Mouse (Mus musculus) embryonic fibroblast, embryonic 13.5 days (primary cell): ENCODE measurements at regions not wholly inside any gene's neighbourhood (a gene's known extent, or its start where the extent isn't known, plus 50 kb on each side); places are given as distances from the start of the nearest gene placed in this dataset.
"Not testable (repeated sequence)": the region's sequence is repeated elsewhere in the genome, so short reads cannot be mapped to it uniquely, and the experiment has no call there.

Experiments used
- CTCF ChIP-seq: IDR thresholded peaks from 2 replicates; pipeline ENCODE4 v1.5.1; 2011; ENCODE audit warnings: mild to moderate bottlenecking, control low read depth, low read length, moderate library complexity, borderline replicate concordance; ENCODE audit not compliant: insufficient read depth
- POLR2A ChIP-seq: IDR thresholded peaks from 2 replicates; pipeline ENCODE4 v1.6.1; 2011; ENCODE audit warnings: low read depth, mild to moderate bottlenecking, control low read depth, low read length, moderate library complexity

DNA sequence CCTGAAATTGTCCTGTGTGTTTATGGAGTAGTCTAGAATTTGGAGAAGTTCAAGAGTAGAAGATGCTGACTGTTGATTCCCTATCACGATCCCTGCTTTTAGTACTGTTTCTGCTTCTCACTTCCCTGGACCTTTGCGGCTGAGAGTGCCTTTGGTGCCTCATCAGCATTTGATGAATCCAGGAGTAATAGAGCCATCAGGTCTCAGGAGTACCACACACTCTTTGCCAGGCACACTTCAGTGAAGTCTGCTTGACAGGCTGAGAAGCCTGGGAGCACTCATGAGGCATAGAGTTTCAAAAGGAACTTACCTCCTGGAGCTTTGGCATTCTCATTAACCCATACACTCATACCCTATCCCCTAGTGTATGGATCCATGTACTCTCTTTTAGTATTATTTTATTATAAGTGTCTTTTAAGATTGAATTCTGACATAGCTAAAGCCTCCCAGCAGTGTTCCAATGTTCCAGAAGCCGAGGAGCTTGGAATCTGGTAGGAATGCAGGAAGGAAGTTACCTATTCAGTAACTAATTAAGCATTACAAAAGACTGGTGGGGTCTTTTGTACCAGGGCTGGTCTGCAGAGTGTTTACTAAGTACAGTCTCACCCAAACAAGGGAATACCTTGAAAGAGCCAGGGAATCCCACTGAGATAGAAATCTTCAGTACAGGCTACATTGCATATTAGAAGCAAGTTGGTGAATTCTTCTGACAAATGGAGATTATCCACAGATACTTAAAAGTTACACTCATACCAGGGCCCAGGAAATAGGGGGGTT, 139.7 kb downstream of the Tex13c3 start:
- not testable (repeated sequence) for TF ChIP-seq CTCF, POLR2A
